Mouse (Mus musculus) kidney, adult 11 months (tissue): ENCODE measurements around the gene Abcb6.
A peak's percentile ranks its signal among the peaks of the same experiment; 100 is the strongest.

Source experiments
- DNase-seq: peaks from one replicate; pipeline ENCODE4 v3.0.0; 2022

Gene Abcb6

DNA sequence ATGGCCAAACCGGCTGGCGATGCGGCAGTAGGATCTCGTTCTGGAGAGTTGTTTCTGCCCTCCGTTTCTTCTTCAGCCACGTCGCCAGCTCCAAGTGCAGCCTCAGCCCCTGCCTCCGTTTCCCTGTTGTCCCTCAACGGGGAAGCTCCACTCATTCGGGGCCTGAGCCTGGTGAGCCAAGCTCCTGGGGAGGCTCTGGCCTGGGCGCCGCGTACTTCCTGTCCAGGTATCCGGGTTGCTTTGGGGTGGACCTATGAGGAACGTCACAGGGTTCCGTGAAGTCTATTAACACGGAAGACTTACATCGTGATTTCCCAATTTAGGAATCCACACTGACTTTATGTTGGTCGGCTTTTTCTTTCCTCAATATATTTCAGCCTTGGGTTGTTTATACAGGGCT, 12.3 kb upstream of the Abcb6 start:
- peak; percentile 69 for DNase-seq

- peak; percentile 99 for DNase-seq
These were observed 11.6 kb upstream of the Abcb6 start, which contains the start of the genes Ankzf1 and Atg9a for GRCm38 (mm10) chr1:75191622-75192402. TSS of gene Ankzf1 (plus strand) at chr1:75192151. TSS of gene Atg9a (minus strand) at chr1:75192196.

DNA sequence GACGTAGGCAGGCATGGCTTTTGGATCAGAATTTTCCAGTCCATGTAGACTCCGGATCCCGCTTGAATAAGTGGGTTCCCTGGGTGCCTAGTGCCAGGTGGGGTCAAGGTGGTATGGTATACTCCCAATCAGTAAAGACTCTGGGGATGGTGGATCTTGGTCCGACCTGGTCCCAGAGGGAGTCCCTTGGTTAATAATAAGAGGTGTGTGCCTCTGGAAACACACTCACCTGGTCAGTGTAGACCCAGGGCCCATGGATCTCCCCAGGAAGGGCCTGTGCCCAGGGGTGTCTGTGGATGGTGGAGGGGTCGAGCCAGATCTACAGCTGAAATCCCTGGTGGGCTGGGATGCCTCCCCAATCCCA, 11.0 kb upstream of the Abcb6 start:
- DNase-seq: no peak

DNA sequence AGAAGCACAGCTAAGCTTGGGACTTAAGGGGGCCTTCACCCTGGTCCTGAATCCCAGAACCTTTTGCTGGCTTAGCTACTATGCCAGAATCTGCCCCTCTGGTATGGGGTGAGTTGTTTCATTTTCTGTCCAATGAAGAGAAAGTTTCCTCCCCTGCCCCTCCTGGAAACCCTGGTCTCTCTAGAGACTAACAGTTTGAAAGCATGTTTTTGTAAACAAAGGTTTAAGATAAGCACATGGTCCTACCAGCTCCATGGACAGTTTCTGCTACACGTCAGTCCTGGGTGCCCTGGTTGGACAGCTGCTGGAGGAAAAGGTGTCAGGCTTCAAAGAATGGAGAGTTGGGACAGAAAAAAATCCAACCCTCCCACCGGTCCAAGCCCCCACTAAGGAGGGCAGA, 10.4 kb upstream of the Abcb6 start:
- no peak for DNase-seq

DNA sequence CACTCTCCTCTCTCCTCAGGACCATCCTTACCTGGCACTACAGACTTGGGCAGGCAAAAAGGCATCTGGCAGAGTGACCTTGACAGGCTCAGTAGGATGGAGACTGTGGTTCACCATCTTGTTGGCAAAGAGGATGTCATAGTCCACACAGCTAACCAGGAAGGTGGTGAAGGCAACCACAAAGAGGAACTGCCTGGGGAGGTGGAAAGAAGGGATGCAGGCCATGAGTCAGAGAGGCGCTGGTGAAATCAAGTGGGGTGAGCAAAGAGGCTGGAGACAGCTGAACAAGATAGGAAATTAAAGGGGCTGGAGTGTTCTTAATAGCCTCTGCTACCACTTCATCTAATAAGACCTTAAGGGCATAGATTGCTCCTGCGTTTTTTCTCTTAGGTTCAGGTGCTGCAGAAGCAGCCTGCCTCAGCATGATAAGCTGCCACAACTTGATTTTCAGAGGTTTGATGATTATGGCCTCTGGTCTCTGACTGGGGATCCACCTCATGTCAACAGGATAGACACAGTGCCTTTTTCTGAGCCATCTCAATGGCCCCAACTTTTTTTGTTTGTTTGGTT, 7.8 kb upstream of the Abcb6 start:
- DNase-seq: no peak

DNA sequence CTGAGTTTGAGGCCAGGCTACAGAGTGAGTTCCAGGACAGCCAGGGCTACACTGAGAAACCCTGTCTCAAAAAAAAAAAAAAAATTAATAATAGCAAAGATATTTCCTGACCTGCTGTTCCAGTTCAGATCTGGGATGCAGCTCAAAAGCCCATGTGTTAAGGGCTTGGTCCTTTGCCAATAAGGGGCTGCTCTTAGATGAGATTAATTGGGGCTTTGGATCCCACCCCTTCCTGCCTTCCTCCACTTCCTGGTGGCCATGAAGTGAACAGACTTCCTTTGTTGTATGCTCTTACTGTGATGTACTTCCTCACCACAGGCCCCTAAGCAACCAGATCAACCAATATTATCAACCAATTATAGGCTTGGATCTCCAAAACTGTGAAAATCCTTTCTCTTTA, 6.9 kb upstream of the Abcb6 start:
- DNase-seq: no peak

- no peak for DNase-seq
These were observed 5.3 kb upstream of the Abcb6 start for GRCm38 (mm10) chr1:75185495-75185894.

DNA sequence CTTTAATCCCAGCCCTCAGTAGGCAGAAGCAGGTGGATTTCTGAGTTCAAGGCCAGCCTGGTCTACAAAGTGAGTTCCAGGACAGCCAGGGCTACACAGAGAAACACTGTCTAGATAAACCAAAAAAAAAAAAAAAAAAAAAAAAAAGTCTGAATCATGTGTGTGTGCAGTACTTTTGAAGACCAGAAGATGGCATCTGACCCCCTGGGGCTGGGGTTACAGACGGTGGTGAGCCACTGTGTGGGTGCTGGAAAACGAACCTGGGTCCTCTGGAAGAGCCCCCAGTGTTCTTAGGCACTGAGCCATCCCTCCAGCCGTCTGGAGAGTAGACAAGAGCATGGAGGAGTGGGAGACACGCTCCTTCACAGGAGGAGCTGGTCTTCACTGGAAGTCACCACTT, 2.0 kb upstream of the Abcb6 start:
- no peak for DNase-seq

GRCm38 (mm10) chr1:75181377-75181870, 1.2 kb upstream of the Abcb6 start:
- DNase-seq: no peak

- no peak for DNase-seq
These were observed 549 bp upstream of the Abcb6 start for GRCm38 (mm10) chr1:75180741-75181140.

DNA sequence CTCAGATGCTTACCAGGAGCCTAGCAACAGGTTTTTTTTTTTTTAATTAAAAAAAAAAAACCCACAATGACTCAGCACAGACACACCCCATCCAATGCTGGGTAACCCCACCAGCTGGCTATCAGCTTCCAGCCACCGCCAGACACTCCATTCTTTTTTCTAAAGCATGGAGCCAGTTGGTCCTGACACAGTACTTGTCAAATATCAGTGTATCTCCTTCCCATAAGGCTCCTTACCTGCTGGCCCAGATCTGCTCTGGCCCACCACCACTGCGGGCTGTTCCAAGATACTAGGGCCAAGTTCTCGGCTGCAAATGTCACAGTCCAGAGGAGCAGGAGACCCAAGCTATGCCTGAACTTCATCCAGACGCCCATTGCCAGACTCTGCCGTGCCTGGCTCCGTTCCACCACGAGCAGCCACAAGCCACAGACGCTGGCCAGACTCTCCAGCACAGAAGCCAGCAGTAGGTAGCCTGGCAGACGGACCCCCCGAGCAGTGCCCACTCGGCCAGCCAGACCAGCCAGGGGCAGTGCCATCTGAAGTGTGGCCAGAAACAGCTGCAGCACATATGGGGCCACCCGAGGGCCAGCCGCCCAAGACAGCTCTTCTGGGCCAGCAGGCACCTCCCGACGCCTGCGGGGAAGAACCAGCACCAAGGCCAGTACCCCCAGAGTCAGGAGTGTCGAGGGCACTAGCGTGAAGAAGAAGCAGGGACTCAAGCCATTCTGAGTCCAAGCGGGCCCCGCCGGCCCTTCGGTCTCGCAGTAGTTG, 673 bp downstream of the Abcb6 start:
- DNase-seq: peak; percentile 68

- peak; percentile 98 for DNase-seq
These were observed 11.4 kb downstream of the Abcb6 start, which contains the start of gene Zfand2b for GRCm38 (mm10) chr1:75168472-75169464. TSS of gene Zfand2b (plus strand) at chr1:75168646.

DNA sequence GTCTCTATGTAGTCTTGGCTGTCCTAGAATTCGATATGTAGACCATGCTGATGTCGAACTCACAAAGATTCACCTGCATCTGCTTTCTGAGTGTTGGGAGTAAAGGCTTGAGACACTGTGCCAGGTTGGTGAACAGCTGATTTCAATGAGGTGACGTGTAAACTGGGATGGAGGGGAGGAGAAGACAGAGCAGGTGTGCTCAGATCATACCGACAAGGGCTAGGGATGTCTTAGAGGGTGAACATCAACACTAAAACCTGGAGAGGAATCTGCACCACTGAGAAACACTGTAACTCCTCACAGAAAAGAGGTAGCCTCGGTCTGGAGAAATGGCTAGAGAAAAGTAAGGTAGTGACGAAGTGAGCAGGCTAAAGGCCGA, 12.1 kb downstream of the Abcb6 start:
- DNase-seq: no peak

DNA sequence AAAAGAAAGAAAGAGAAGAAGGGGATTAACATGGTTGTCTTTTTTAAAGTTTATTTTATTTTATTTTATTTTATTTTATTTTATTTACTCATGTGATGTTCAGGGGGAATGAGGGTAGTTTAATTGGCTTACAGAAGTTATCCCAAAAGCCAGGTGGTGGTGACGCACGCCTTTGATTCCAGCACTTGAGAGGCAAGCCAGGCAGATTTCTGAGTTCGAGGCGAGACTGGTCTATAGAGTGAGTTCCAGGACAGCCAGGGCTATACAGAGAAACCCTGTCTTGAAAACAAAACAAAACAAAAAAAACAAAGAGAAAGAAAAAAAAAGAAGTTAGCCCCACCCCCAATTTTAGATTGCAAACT, 20.0 kb downstream of the Abcb6 start:
- DNase-seq: no peak

DNA sequence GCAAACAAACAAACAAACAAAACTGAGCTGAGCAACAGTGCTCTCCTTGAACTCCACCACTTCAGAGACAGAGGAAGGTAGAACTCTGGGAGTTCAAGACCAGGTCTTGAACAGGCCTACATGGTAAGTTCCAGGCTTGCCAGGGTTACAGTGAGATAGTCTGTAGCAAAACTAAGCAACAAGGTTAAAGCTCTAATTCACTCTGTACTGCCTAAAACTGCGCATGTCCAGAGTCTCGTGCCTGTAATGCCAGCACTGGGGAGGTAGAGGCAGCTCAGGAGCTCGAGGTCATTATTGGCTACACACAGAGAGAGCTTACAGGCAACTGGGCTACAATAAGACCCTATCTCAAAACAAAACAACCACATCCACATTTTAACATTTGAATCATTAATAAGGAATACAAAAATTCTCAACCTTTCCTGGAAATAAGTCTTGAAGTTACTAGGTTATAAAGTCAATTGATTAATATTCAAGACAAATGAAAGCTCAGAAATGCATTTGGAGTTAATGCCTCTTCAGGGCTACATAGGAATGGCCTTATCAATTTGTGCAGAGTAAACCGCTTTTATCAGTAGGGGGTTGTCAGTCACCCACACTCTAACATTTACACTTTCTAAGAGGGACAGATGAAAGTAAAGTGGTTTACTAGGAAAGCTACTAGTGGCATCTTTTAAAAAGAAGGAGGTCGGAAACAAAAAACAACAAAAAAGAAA, 20.5 kb downstream of the Abcb6 start:
- DNase-seq: no peak

- DNase-seq: no peak
These were observed 21.2 kb downstream of the Abcb6 start for GRCm38 (mm10) chr1:75158990-75159389.

- no peak for DNase-seq
These were observed 24.4 kb downstream of the Abcb6 start for GRCm38 (mm10) chr1:75155837-75156236.

GRCm38 (mm10) chr1:75148727-75149126, 31.5 kb downstream of the Abcb6 start:
- DNase-seq: no peak

GRCm38 (mm10) chr1:75147411-75148135, 32.6 kb downstream of the Abcb6 start:
- peak; percentile 68 for DNase-seq

DNA sequence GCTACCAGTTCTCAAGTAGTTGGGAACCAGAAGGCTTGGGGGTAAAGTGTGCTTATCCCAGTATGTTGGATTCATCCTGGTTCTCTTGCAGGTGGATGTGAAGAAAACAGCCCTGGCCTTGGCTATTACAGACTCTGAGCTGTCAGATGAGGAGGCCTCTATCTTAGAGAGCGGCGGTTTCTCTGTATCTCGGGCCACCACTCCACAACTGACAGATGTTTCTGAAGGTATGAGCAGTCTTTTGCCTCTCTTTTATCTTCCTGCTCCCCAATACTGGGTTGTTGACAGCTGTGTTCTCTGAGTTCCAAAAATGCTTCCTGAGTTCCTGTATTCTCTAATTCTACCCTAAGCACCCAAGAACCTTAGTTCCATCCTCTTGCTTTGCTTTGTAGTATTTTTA, 34.6 kb downstream of the Abcb6 start:
- no peak for DNase-seq
